Mouse (Mus musculus): ENCODE measurements around the gene Ascc2. TPM values are rescaled to one million over a fixed set of nuclear protein-coding genes. Genes with fewer than 3 reads are reported as not detected.

Ascc2 gene
- polyA plus RNA-seq, 1 experiment from 2014 or later = 30.5 TPM

DNA sequence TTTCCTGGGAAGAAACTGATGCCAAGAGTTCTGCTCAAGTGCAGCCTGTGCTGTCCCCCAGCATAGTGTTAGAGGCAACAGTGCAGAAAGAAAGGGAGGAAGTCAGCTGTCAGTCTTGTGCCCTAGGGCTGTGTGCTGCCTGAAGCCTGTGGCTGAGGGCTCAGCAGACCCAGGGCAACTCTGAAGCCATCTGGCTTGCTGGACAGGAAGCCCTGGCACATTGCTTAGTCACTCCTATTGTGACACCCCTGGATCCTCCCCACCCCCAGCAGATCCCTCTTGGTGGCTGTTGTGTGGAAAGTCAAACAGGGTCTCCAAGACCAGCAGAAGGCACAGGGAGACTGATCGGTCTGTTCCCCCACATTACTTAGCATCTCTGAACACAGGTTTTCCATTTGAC is 37.0 kb downstream of the Ascc2 start:
- Histone ChIP-seq H3K4me1 (ENCODE audit: control insufficient read depth, insufficient read depth, low read length) (no peaks in the 10 kb centered on the region), H3K4me3 (ENCODE audit: low read depth, low read length) (no peak overlapping the region), H3K9me3 (ENCODE audit: control insufficient read depth, low read length) (no peaks in the 10 kb centered on the region), H3K27me3 (ENCODE audit: control insufficient read depth, insufficient read depth, low read length) (no peaks in the 10 kb centered on the region), H3K4me2 (no peak overlapping the region), H3K9ac (ENCODE audit: low read length) (no peak overlapping the region), H3K36me3 (ENCODE audit: control insufficient read depth, insufficient read depth, low read length) (peaks cover 3% of the 10 kb centered on the region; the same call in 1 of the 2 replicates), H3K27ac (ENCODE audit: low read depth, low read length) (no peak overlapping the region)
- 95% methylated on average over 1 of the region's 1 CpGs for WGBS
- ATAC-seq (ENCODE audit: low FRiP score) = no peak
- DNase-seq (ENCODE audit: low spot score, missing footprints) = no peak

DNA sequence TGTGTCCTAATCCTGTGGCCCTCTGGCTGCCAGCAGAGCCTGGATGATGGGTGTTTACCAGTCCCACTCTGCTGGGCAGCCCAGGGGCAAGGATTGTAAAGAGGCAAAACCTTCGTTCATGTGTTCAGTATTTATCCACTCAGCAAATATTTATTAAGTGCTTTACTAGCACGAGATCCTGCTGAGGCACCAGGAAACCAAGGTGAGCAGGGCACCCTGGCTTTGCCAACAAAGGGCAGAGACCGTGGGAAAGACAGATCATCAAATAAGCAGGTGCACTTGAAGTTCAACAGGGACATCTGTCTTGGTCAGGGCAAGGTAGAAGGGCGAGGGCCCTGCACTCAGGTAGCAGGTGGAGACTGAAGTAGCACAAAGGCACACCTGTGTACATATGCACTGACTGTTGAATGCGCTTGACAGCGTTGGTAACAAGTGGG is 37.6 kb downstream of the Ascc2 start:
- no peak overlapping the region for H3K4me2 ChIP-seq
- WGBS = 94% methylated on average over 6 of the region's 6 CpGs
- H3K36me3 ChIP-seq (ENCODE audit: control insufficient read depth, insufficient read depth, low read length) = peaks cover 3% of the 10 kb centered on the region; the same call in 1 of the 2 replicates
- no peak for DNase-seq (ENCODE audit: low spot score, missing footprints)
- no peaks in the 10 kb centered on the region for H3K27me3 ChIP-seq (ENCODE audit: control insufficient read depth, insufficient read depth, low read length)
- H3K27ac ChIP-seq (ENCODE audit: low read depth, low read length) = no peak overlapping the region
- H3K9me3 ChIP-seq (ENCODE audit: control insufficient read depth, low read length) = no peaks in the 10 kb centered on the region
- no peak overlapping the region for H3K9ac ChIP-seq (ENCODE audit: low read length)
- no peak for ATAC-seq (ENCODE audit: low FRiP score)
- no peak overlapping the region for H3K4me3 ChIP-seq (ENCODE audit: low read depth, low read length)
- no peaks in the 10 kb centered on the region for H3K4me1 ChIP-seq (ENCODE audit: control insufficient read depth, insufficient read depth, low read length)

DNA sequence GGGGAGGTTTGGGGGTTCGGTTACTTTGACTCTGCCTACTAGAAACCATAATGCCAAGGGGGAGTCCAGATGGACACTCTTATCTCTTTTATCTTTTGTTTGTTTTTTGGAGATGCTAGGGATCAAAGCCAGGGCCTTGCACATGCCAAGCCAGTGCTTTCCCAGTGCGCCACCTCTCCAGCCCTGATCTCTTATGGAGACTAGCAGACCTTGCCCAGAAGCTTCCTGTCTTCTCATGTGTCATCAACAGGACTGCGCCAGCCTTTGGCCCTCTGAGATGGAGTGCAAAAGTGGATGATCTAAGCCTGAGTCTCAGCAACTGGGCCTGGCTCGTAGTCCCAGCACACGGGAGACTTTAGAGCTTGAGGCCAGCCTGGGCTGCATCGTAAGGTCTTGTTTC is 38.1 kb downstream of the Ascc2 start:
- ATAC-seq (ENCODE audit: low FRiP score) = no peak
- Histone ChIP-seq H3K36me3 (ENCODE audit: control insufficient read depth, insufficient read depth, low read length) (peaks cover 3% of the 10 kb centered on the region), H3K9me3 (ENCODE audit: control insufficient read depth, low read length) (no peaks in the 10 kb centered on the region), H3K27me3 (ENCODE audit: control insufficient read depth, insufficient read depth, low read length) (no peaks in the 10 kb centered on the region), H3K9ac (ENCODE audit: low read length) (no peak overlapping the region), H3K4me2 (no peak overlapping the region), H3K4me3 (ENCODE audit: low read depth, low read length) (no peak overlapping the region), H3K27ac (ENCODE audit: low read depth, low read length) (no peak overlapping the region), H3K4me1 (ENCODE audit: control insufficient read depth, insufficient read depth, low read length) (no peaks in the 10 kb centered on the region)
- DNase-seq (ENCODE audit: low spot score, missing footprints) = no peak
- WGBS = 90% methylated on average over 6 of the region's 6 CpGs

DNA sequence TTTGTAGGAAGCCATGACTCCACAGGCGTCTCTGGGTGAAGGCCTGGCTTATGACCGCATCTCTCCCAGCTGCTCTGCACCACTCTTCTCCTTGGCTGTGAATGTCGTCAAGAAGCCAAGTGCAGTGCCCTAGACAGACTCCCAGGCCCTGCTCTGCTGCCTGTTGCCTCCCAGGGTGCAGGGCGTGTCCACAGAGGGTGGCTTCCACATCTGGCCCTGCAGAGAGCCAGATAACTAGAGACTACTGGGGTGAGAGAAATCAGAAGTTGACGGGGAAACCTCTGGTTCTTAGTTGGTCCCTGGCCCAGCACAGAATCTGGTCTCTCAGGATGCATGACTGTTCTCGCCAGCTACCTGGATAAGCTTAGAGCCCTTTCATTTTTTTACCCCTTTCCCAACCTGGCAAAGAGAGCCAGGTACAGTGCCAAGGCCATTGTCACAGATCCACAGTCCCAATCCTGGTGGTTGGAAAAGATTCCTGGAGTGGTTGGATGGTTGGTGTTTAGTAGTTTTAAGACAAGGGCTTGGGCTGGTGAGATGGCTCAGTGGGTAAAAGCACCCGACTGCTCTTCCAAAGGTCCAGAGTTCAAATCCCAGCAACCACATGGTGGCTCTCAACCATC is 39.8 kb downstream of the Ascc2 start:
- DNase-seq (ENCODE audit: low spot score, missing footprints) (peak; percentile 60), ATAC-seq (ENCODE audit: low FRiP score) (no peak)
- no peak overlapping the region for H3K4me2 ChIP-seq
- no peak overlapping the region for H3K4me3 ChIP-seq (ENCODE audit: low read depth, low read length)
- H3K9ac ChIP-seq (ENCODE audit: low read length) = no peak overlapping the region
- H3K36me3 ChIP-seq (ENCODE audit: control insufficient read depth, insufficient read depth, low read length) = peaks cover 10% of the 10 kb centered on the region
- no peak overlapping the region for H3K27ac ChIP-seq (ENCODE audit: low read depth, low read length)
- no peaks in the 10 kb centered on the region for H3K9me3 ChIP-seq (ENCODE audit: control insufficient read depth, low read length)
- no peaks in the 10 kb centered on the region for H3K4me1 ChIP-seq (ENCODE audit: control insufficient read depth, insufficient read depth, low read length)
- no peaks in the 10 kb centered on the region for H3K27me3 ChIP-seq (ENCODE audit: control insufficient read depth, insufficient read depth, low read length)
- WGBS = 87% methylated on average over 7 of the region's 7 CpGs

DNA sequence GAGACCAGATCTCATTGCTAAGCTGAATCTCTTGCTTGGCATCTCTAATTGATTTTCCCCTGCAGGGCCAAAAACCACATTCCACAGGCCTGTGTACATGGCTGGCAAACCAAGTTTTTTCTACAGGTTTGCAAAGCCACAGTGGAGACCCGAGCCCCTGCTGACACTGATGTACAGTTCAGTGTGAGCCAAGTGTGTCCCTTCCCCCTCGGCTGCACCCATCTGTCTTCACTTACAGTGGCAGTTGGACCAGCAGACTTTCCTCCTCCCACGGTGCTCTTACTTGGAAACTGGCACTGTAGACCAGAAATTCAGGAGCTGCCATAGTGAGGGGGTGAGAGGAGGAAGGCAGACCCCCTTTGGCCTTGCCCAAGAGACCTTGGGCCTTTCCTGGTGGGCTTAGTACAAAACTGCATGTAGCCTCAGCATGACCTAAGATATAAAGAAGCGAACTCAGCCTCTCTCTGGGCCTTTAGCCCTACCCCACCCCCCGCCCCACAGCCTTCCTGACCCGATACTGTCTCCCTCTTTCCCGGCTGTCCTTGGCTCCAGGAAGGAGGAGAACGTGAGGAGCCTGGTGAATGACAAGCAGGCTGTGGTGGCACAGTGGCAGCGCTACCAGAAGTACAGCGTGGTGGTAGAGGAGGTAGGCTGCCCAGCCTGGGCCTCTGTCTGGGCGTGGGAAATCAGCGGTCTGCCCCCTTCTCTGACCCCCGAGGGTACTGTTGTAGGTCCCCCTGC is 41.3 kb downstream of the Ascc2 start:
- H3K4me1 ChIP-seq (ENCODE audit: control insufficient read depth, insufficient read depth, low read length) = no peaks in the 10 kb centered on the region
- 86% methylated on average over 13 of the region's 13 CpGs for WGBS
- no peaks in the 10 kb centered on the region for H3K9me3 ChIP-seq (ENCODE audit: control insufficient read depth, low read length)
- no peak for ATAC-seq (ENCODE audit: low FRiP score)
- no peak overlapping the region for H3K4me2 ChIP-seq
- H3K36me3 ChIP-seq (ENCODE audit: control insufficient read depth, insufficient read depth, low read length) = peaks cover 10% of the 10 kb centered on the region
- no peak overlapping the region for H3K27ac ChIP-seq (ENCODE audit: low read depth, low read length)
- no peaks in the 10 kb centered on the region for H3K27me3 ChIP-seq (ENCODE audit: control insufficient read depth, insufficient read depth, low read length)
- DNase-seq (ENCODE audit: low spot score, missing footprints) = peak; percentile 10
- no peak overlapping the region for H3K9ac ChIP-seq (ENCODE audit: low read length)
- no peak overlapping the region for H3K4me3 ChIP-seq (ENCODE audit: low read depth, low read length)

DNA sequence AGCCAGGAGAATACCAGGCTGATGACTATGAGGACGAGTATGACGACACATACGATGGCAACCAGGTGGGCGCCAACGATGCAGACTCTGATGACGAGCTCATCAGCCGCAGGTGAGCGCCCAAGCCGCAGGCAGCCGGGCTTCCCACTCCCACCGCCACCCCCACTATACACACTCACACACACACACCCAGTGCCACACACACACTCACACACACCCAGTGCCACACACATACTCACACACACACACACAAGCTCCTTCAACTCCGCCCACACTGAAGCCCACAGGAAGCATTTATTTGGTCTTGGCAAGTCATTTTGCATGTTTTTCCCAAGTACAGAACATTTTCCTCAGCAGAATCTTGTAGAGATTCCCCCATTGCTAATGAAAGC is 41.9 kb downstream of the Ascc2 start:
- Histone ChIP-seq H3K4me2 (no peak overlapping the region), H3K27ac (ENCODE audit: low read depth, low read length) (no peak overlapping the region), H3K9ac (ENCODE audit: low read length) (no peak overlapping the region), H3K9me3 (ENCODE audit: control insufficient read depth, low read length) (no peaks in the 10 kb centered on the region), H3K36me3 (ENCODE audit: control insufficient read depth, insufficient read depth, low read length) (peaks cover 10% of the 10 kb centered on the region), H3K4me3 (ENCODE audit: low read depth, low read length) (no peak overlapping the region), H3K4me1 (ENCODE audit: control insufficient read depth, insufficient read depth, low read length) (no peaks in the 10 kb centered on the region), H3K27me3 (ENCODE audit: control insufficient read depth, insufficient read depth, low read length) (no peaks in the 10 kb centered on the region)
- DNase-seq (ENCODE audit: low spot score, missing footprints) (no peak), ATAC-seq (ENCODE audit: low FRiP score) (no peak)
- 92% methylated on average over 12 of the region's 12 CpGs for WGBS

DNA sequence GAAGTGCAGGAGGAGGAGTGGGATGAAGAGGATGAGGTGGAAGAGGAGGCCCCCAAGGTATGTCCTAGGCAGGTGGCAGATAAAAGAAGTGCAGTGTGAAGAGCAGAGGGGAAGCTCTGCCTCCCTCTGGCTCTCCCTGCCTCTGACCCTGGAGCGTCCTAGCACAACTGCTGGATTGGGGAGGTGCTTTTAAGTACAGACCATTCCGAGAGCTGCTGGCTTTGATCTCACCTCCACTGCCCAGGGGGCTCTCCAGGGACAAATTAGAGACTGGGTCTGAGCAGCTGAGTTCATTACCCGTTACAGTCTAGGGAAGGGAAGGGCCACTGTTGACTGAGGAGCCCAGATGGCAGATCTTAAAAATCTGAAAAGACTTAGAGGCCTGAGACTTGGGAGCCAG is 42.6 kb downstream of the Ascc2 start:
- no peak overlapping the region for H3K4me3 ChIP-seq (ENCODE audit: low read depth, low read length)

DNA sequence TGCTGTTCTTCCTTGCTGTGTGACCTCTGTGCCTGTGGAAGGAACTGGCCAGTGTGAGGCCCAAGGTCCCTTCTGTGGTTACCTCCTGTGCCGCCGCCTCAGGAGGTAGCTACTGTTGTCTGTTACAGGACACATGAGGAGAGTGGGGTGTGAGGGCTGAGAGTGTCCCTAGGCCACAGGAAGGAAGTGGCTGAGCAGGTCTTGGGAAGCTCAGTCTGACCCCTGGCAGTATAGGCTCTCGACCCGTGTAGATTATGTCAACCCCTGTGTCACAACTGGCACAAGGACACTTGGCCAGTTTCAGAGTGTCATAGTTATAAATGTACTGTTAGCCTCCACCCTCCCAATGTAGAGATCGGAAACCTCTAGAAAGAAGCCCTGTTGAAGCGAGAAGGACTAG is 46.0 kb downstream of the Ascc2 start:
- Histone ChIP-seq H3K27ac (ENCODE audit: low read depth, low read length) (no peak overlapping the region), H3K4me2 (no peak overlapping the region), H3K36me3 (ENCODE audit: control insufficient read depth, insufficient read depth, low read length) (peaks cover 10% of the 10 kb centered on the region), H3K9ac (ENCODE audit: low read length) (no peak overlapping the region), H3K27me3 (ENCODE audit: control insufficient read depth, insufficient read depth, low read length) (no peaks in the 10 kb centered on the region), H3K9me3 (ENCODE audit: control insufficient read depth, low read length) (no peaks in the 10 kb centered on the region), H3K4me3 (ENCODE audit: low read depth, low read length) (no peak overlapping the region), H3K4me1 (ENCODE audit: control insufficient read depth, insufficient read depth, low read length) (no peaks in the 10 kb centered on the region)
- WGBS = 95% methylated on average over 6 of the region's 6 CpGs
- ATAC-seq (ENCODE audit: low FRiP score) = no peak
- peak; percentile 70 for DNase-seq (ENCODE audit: low spot score, missing footprints)

More for the DNA sequence above, 42.6 kb downstream of the Ascc2 start:
- peak; percentile 76 for DNase-seq (ENCODE audit: low spot score, missing footprints)
- H3K27ac ChIP-seq (ENCODE audit: low read depth, low read length) = no peak overlapping the region
- peaks cover 10% of the 10 kb centered on the region for H3K36me3 ChIP-seq (ENCODE audit: control insufficient read depth, insufficient read depth, low read length)
- H3K27me3 ChIP-seq (ENCODE audit: control insufficient read depth, insufficient read depth, low read length) = no peaks in the 10 kb centered on the region
- ATAC-seq (ENCODE audit: low FRiP score) = no peak
- H3K4me1 ChIP-seq (ENCODE audit: control insufficient read depth, insufficient read depth, low read length) = no peaks in the 10 kb centered on the region
- no peak overlapping the region for H3K9ac ChIP-seq (ENCODE audit: low read length)
- WGBS = 60% methylated on average over 3 of the region's 3 CpGs
- no peaks in the 10 kb centered on the region for H3K9me3 ChIP-seq (ENCODE audit: control insufficient read depth, low read length)
- H3K4me2 ChIP-seq = no peak overlapping the region

DNA sequence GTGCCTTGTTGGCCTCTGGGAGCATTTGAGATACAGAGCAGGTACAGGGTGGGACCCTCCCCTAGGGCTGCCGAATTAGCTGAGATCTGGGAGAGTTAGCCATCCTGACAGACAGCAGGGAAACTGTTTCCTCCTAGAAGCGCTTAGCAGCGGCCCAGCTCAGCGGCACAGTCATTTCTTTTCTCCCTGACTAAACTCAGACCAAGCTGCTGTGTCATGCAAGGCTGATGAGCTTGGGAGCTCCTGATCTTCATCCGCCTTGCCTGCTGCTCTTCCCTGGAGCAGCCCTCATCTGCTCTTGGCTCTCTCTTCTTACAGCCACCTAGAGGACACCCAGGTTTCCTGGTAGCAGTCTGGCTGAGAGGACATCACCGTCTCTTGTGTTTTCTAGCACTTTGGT is 46.6 kb downstream of the Ascc2 start:
- Histone ChIP-seq H3K9me3 (ENCODE audit: control insufficient read depth, low read length) (no peaks in the 10 kb centered on the region), H3K4me2 (no peak overlapping the region), H3K4me1 (ENCODE audit: control insufficient read depth, insufficient read depth, low read length) (no peaks in the 10 kb centered on the region), H3K9ac (ENCODE audit: low read length) (no peak overlapping the region), H3K27me3 (ENCODE audit: control insufficient read depth, insufficient read depth, low read length) (no peaks in the 10 kb centered on the region), H3K27ac (ENCODE audit: low read depth, low read length) (no peak overlapping the region), H3K4me3 (ENCODE audit: low read depth, low read length) (no peak overlapping the region), H3K36me3 (ENCODE audit: control insufficient read depth, insufficient read depth, low read length) (peaks cover 10% of the 10 kb centered on the region)
- no peak for ATAC-seq (ENCODE audit: low FRiP score)
- DNase-seq (ENCODE audit: low spot score, missing footprints) = no peak
- 84% methylated on average over 6 of the region's 6 CpGs for whole genome bisulfite sequencing
